Mouse (Mus musculus) small intestine, adult 2 months (tissue): Measurements from ENCODE around the gene Sacs. TPM values are rescaled to one million over a fixed set of nuclear protein-coding genes. Genes with fewer than 3 reads are reported as not detected.

Source experiments
- H3K27ac ChIP-seq: fragments of 200-500 bp; 2 replicates; pipeline ENCODE4 v1.5.1; 2012; ENCODE audit warnings: low read depth, low read length, control low read depth, inconsistent platforms; ENCODE audit not compliant: insufficient read depth
- H3K27me3 ChIP-seq: fragments of 200-500 bp; 2 replicates; pipeline ENCODE4 v1.6.1; 2012; ENCODE audit warnings: mild to moderate bottlenecking, moderate library complexity, low read length, inconsistent platforms; ENCODE audit not compliant: control insufficient read depth, insufficient read depth
- H3K36me3 ChIP-seq: fragments of 200-500 bp; 2 replicates; pipeline ENCODE4 v1.6.1; 2012; ENCODE audit warnings: mild to moderate bottlenecking, low read length, control low read depth, inconsistent platforms; ENCODE audit not compliant: control insufficient read depth, insufficient read depth
- H3K4me1 ChIP-seq: fragments of 200-500 bp; 2 replicates; pipeline ENCODE4 v1.6.1; 2012; ENCODE audit warnings: low read length, inconsistent platforms, mixed read lengths; ENCODE audit not compliant: control insufficient read depth, insufficient read depth, insufficient read length
- H3K4me3 ChIP-seq: fragments of 200-500 bp; 2 replicates; pipeline ENCODE4 v1.5.1; 2012; ENCODE audit warnings: low read depth, mild to moderate bottlenecking, control low read depth, inconsistent platforms, low read length, moderate library complexity
- CTCF ChIP-seq: fragments of 200-500 bp; IDR thresholded peaks from 2 replicates; pipeline ENCODE4 v1.5.1; 2012; ENCODE audit warnings: low read depth, mild to moderate bottlenecking, control low read depth, inconsistent platforms, low read length, moderate library complexity, mixed read lengths; ENCODE audit not compliant: insufficient replicate concordance, insufficient read length; ENCODE audit errors: extremely low read depth
- POLR2A ChIP-seq: fragments of 200-500 bp; IDR thresholded peaks from 2 replicates; pipeline ENCODE4 v1.6.1; 2012; ENCODE audit warnings: low read depth, mild to moderate bottlenecking, control low read depth, inconsistent platforms, low read length, moderate library complexity
- WGBS: fragments of 180-500 bp; shearing (Covaris S2); methylation state at CpG from one replicate; pipeline ENCODE4 v1.1.7; 2018; 5-methylcytosine and 5-hydroxymethylcytosine counted together
- polyA plus RNA-seq: library from polyadenylated mRNA; depleted of rRNA; stranded (reverse); fragments of >200 nt; gene quantifications from 2 replicates; pipeline ENCODE4 v1.2.3, GENCODE M21; 2012; rRNA removed

Sacs gene
- polyA plus RNA-seq, result 0.08 and 0.16 TPM in 2 replicates

- 9% methylated on average over 23 of the region's 23 CpGs for WGBS
- no peak for TF ChIP-seq CTCF
- TF ChIP-seq POLR2A, result no peak
- Histone ChIP-seq H3K4me1 (peaks cover 3% of the 10 kb centered on the region; the same call in 1 of the 2 replicates), H3K27me3 (no peaks in the 10 kb centered on the region; the same call in 1 of the 2 replicates), H3K4me3 (peak within 1 kb of the TSS; percentile 50), H3K36me3 (no peaks in the 10 kb centered on the region), H3K27ac (no peak within 1 kb of the TSS)
Observed at GRCm38 (mm10) chr14:61137994-61138726, at the start of gene Sacs. Gene Sacs (plus strand): TSS chr14:61138457.

GRCm38 (mm10) chr14:61090955-61091354, 47.3 kb upstream of the Sacs start:
- 79% methylated on average over 5 of the region's 5 CpGs for WGBS
- Histone ChIP-seq H3K36me3 (no peaks in the 10 kb centered on the region), H3K4me3 (no peak overlapping the region), H3K27me3 (no peaks in the 10 kb centered on the region), H3K4me1 (no peaks in the 10 kb centered on the region), H3K27ac (no peak overlapping the region)
- TF ChIP-seq POLR2A (no peak), CTCF (no peak)

GRCm38 (mm10) chr14:61092073-61092472, 46.2 kb upstream of the Sacs start:
- Histone ChIP-seq H3K27me3 (no peaks in the 10 kb centered on the region), H3K4me3 (no peak overlapping the region), H3K27ac (no peak overlapping the region), H3K4me1 (no peaks in the 10 kb centered on the region), H3K36me3 (no peaks in the 10 kb centered on the region)
- TF ChIP-seq POLR2A, result no peak
- TF ChIP-seq CTCF, result no peak
- 79% methylated on average over 3 of the region's 3 CpGs for WGBS

GRCm38 (mm10) chr14:61097974-61098625, 40.2 kb upstream of the Sacs start:
- no peak overlapping the region for H3K27ac ChIP-seq
- no peaks in the 10 kb centered on the region for H3K27me3 ChIP-seq
- 36% methylated on average over 12 of the region's 12 CpGs for WGBS

GRCm38 (mm10) chr14:61100736-61101135, 37.5 kb upstream of the Sacs start:
- whole genome bisulfite sequencing, result 91% methylated on average over 6 of the region's 6 CpGs
- TF ChIP-seq POLR2A (no peak), CTCF (no peak)
- Histone ChIP-seq H3K27ac (no peak overlapping the region), H3K36me3 (no peaks in the 10 kb centered on the region), H3K27me3 (no peaks in the 10 kb centered on the region), H3K4me1 (no peaks in the 10 kb centered on the region), H3K4me3 (no peak overlapping the region)

More at GRCm38 (mm10) chr14:61097974-61098625, 40.2 kb upstream of the Sacs start:
- no peak for TF ChIP-seq CTCF
- TF ChIP-seq POLR2A, result no peak
- Histone ChIP-seq H3K4me3 (no peak overlapping the region), H3K4me1 (no peaks in the 10 kb centered on the region), H3K36me3 (no peaks in the 10 kb centered on the region)

- Histone ChIP-seq H3K4me3 (no peak overlapping the region), H3K27ac (no peak overlapping the region), H3K36me3 (no peaks in the 10 kb centered on the region), H3K4me1 (no peaks in the 10 kb centered on the region), H3K27me3 (no peaks in the 10 kb centered on the region)
- TF ChIP-seq CTCF (no peak), POLR2A (no peak)
- 28% methylated on average over 8 of the region's 8 CpGs for WGBS
Observed at GRCm38 (mm10) chr14:61106404-61106803, 31.9 kb upstream of the Sacs start.

GRCm38 (mm10) chr14:61108625-61109024, 29.6 kb upstream of the Sacs start:
- Histone ChIP-seq H3K27me3 (no peaks in the 10 kb centered on the region), H3K27ac (no peak overlapping the region), H3K4me1 (no peaks in the 10 kb centered on the region), H3K36me3 (no peaks in the 10 kb centered on the region), H3K4me3 (no peak overlapping the region)
- TF ChIP-seq CTCF, result no peak
- no peak for TF ChIP-seq POLR2A
- WGBS, result 97% methylated on average over 2 of the region's 2 CpGs
